23 mouse cellular contexts compared by ENCODE assay signal in genomic region chr17:51956275-51956674, GRCm38 (mm10).
DNase-seq lines count a peak whose midpoint lies in the region; ATAC-seq and TF ChIP-seq lines count a peak whose summit lies in the region.
"Had no signal": no experiment of that assay in that cellular context is flagged by ENCODE, and none has a peak within 500 bp of the region (broad histone marks: within the 10 kb centered on the region; RNA-seq: fewer than 3 reads in every experiment).

No protein-coding gene starts in this region.

- H3K36me3 ChIP-seq in limb, embryonic 14.5 days (ENCODE audit: control insufficient read depth, insufficient read depth, low read length), result no peaks in the 10 kb centered on the region
- no peaks in the 10 kb centered on the region for H3K36me3 ChIP-seq in limb, embryonic 10.5 days
- no peaks in the 10 kb centered on the region for H3K36me3 ChIP-seq in midbrain, embryonic 15.5 days (replicated peaks)
- H3K36me3 ChIP-seq: embryonic facial prominence, embryonic 10.5 days; forebrain, embryonic 10.5 days; forebrain, embryonic 15.5 days; heart, embryonic 12.5 days; hindbrain, embryonic 15.5 days had no signal

- ATAC-seq in CD4-positive, CD25-positive, alpha-beta regulatory T cell, adult 4 months, result no peak
- ATAC-seq in limb, embryonic 14.5 days (ENCODE audit: low FRiP score, low read depth), result no peak
- no peak for ATAC-seq in midbrain, embryonic 15.5 days (replicated peaks)
- ATAC-seq: forebrain, embryonic 15.5 days; Patski had no signal

- no peak overlapping the region for H3K9ac ChIP-seq in limb, embryonic 14.5 days (ENCODE audit: low read depth, low read length, severe bottlenecking)
- no peak overlapping the region for H3K9ac ChIP-seq in midbrain, embryonic 15.5 days
- H3K9ac ChIP-seq: forebrain, embryonic 15.5 days; heart, embryonic 12.5 days; hindbrain, embryonic 15.5 days had no signal

- no peak overlapping the region for H3K4me3 ChIP-seq in limb, embryonic 14.5 days (replicated peaks; ENCODE audit: low read length)
- H3K4me3 ChIP-seq in limb, embryonic 10.5 days, result no peak overlapping the region
- H3K4me3 ChIP-seq in midbrain, embryonic 15.5 days, result no peak overlapping the region
- H3K4me3 ChIP-seq: embryonic facial prominence, embryonic 10.5 days; forebrain, embryonic 10.5 days; forebrain, embryonic 15.5 days; heart, embryonic 12.5 days; hindbrain, embryonic 15.5 days had no signal

- H3K4me1 ChIP-seq in limb, embryonic 14.5 days (ENCODE audit: control insufficient read depth, insufficient read depth, low read length), result no peaks in the 10 kb centered on the region
- no peaks in the 10 kb centered on the region for H3K4me1 ChIP-seq in limb, embryonic 10.5 days
- no peaks in the 10 kb centered on the region for H3K4me1 ChIP-seq in midbrain, embryonic 15.5 days
- H3K4me1 ChIP-seq: embryonic facial prominence, embryonic 10.5 days; forebrain, embryonic 10.5 days; forebrain, embryonic 15.5 days; heart, embryonic 12.5 days; hindbrain, embryonic 15.5 days had no signal

- H3K9me3 ChIP-seq in limb, embryonic 14.5 days (ENCODE audit: control insufficient read depth, low read length), result no peaks in the 10 kb centered on the region
- no peaks in the 10 kb centered on the region for H3K9me3 ChIP-seq in limb, embryonic 10.5 days (replicated peaks)
- H3K9me3 ChIP-seq in midbrain, embryonic 15.5 days, result no peaks in the 10 kb centered on the region
- H3K9me3 ChIP-seq: embryonic facial prominence, embryonic 10.5 days; forebrain, embryonic 10.5 days; forebrain, embryonic 15.5 days; heart, embryonic 12.5 days; hindbrain, embryonic 15.5 days had no signal

- no peak for TF ChIP-seq POLR2A in limb, embryonic 14.5 days (IDR thresholded peaks at IDR 0.05; ENCODE audit: borderline replicate concordance, extremely low read depth, insufficient read depth, insufficient read length)

- DNase-seq in CD4-positive, CD25-positive, alpha-beta regulatory T cell, adult 2 months (ENCODE audit: low read depth, low spot score), result peak; percentile 17
- peak; percentile 3 for DNase-seq in limb, embryonic 14.5 days (ENCODE audit: low spot score)
- no peak for DNase-seq in limb, embryonic 10.5 days (ENCODE audit: low spot score)
- peak; percentile 79 for DNase-seq in thymus, postnatal 14 days
- DNase-seq in urinary bladder, postnatal 4 days (ENCODE audit: low spot score in 2 of 2), result no peak
- no peak for DNase-seq in ovary, postnatal 10 days (ENCODE audit: low spot score)
- DNase-seq: adrenal gland, adult 8-10 months; adrenal gland, postnatal 36 days; B cell, adult 2 months; cerebellum, adult 2 months; cerebellum, postnatal 10 days; gastrocnemius, postnatal 36 days; heart, adult 18-20 months; heart, postnatal 36 days had no signal

- no peak overlapping the region for H3K27ac ChIP-seq in limb, embryonic 14.5 days (replicated peaks; ENCODE audit: low read depth, low read length)
- no peak overlapping the region for H3K27ac ChIP-seq in limb, embryonic 10.5 days
- H3K27ac ChIP-seq in midbrain, embryonic 15.5 days, result no peak overlapping the region
- H3K27ac ChIP-seq: embryonic facial prominence, embryonic 10.5 days; forebrain, embryonic 10.5 days; forebrain, embryonic 15.5 days; hindbrain, embryonic 15.5 days had no signal

- H3K4me2 ChIP-seq in limb, embryonic 14.5 days (replicated peaks; ENCODE audit: low read depth, low read length, severe bottlenecking), result no peak overlapping the region
- no peak overlapping the region for H3K4me2 ChIP-seq in midbrain, embryonic 15.5 days
- H3K4me2 ChIP-seq: forebrain, embryonic 15.5 days; heart, embryonic 12.5 days; hindbrain, embryonic 15.5 days had no signal

- 76% methylated on average over 13 of the region's 13 CpGs for WGBS in limb, embryonic 14.5 days
- 95% methylated on average over 13 of the region's 13 CpGs for WGBS in limb, embryonic 10.5 days
- 90% methylated on average over 13 of the region's 13 CpGs for WGBS in midbrain, embryonic 15.5 days

- no peaks in the 10 kb centered on the region for H3K27me3 ChIP-seq in limb, embryonic 14.5 days (ENCODE audit: control insufficient read depth, insufficient read depth, low read length)
- H3K27me3 ChIP-seq in limb, embryonic 10.5 days (ENCODE audit: low read depth, poor library complexity, severe bottlenecking), result no peaks in the 10 kb centered on the region
- no peaks in the 10 kb centered on the region for H3K27me3 ChIP-seq in midbrain, embryonic 15.5 days (replicated peaks)
- H3K27me3 ChIP-seq: CH12.LX; forebrain, embryonic 15.5 days; heart, embryonic 12.5 days; hindbrain, embryonic 15.5 days had no signal

Comparison
In these comparisons a context has a peak if more than half of its experiments do, and no peak if none do; other contexts are left out.
1. DNase-seq: peak in CD4-positive, CD25-positive, alpha-beta regulatory T cell, adult 2 months (single experiment), limb, embryonic 14.5 days (single experiment) and thymus, postnatal 14 days (single experiment); none in limb, embryonic 10.5 days (single experiment), urinary bladder, postnatal 4 days (0 of 2) and ovary, postnatal 10 days (single experiment).